Mouse (Mus musculus) olfactory bulb, adult 2 months (tissue): ENCODE results near the gene Xcl1.

Source experiments
- CTCF ChIP-seq: fragments of 200-500 bp; IDR thresholded peaks from 2 replicates; pipeline ENCODE4 v1.5.1; 2012; ENCODE audit warnings: low read depth, mild to moderate bottlenecking, low read length, moderate library complexity; ENCODE audit not compliant: insufficient read depth
- POLR2A ChIP-seq: fragments of 200-500 bp; IDR thresholded peaks from 2 replicates; pipeline ENCODE4 v1.6.1; 2012; ENCODE audit warnings: mild to moderate bottlenecking, low read depth, low read length, moderate library complexity; ENCODE audit not compliant: insufficient read depth

DNA sequence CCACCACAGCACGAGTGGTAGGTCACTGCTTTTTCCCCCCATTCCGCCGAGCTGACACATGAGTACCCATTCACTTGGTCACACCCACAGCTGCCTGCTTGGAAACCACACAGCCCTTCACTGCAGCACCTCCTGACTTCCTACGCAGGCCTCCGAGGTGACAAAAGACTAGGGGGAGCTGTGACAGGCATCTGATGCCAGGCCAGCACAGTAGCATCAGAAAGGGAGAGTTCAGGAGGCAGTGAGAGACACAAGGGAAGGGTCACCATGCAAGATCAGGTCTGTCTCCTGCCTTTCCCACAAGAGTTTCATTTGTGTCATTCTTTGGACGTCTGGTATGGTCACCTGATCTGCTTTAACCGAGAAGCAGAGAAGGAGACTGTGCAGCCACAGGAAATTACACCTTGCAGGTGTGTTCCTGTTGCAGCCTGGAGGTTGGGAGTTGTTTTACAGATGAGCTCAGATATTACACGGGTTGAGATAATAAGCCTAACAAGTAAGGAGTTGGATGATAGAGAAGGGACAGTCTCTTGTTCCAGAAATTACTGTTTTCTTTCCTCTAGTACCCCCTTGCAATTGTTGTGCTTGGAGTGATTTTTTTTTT is 30.9 kb upstream of the Xcl1 start:
- TF ChIP-seq CTCF (no peak), POLR2A (no peak)
